Comparison of ENCODE assay signal across 8 mouse cellular contexts in genomic region chr9:107873137-107873536, GRCm38 (mm10). TPM values are rescaled to one million over a fixed set of nuclear protein-coding genes. Genes with fewer than 3 reads are reported as not detected.
A peak's percentile ranks its signal among the peaks of the same experiment; 100 is the strongest.
DNase-seq lines count a peak whose midpoint lies in the region; ATAC-seq and TF ChIP-seq lines count a peak whose summit lies in the region.

TSS of gene Rbm6 (minus strand) at chr9:107873237.

- H3K9ac ChIP-seq in lung, embryonic 14.5 days: peak within 1 kb of the TSS; percentile 96
- peak within 1 kb of the TSS; percentile 99 for H3K9ac ChIP-seq in embryonic facial prominence, embryonic 12.5 days
- H3K9ac ChIP-seq in heart, embryonic 14.5 days (ENCODE audit: low read length): peak within 1 kb of the TSS; percentile 99
- peak within 1 kb of the TSS; percentile 99 for H3K9ac ChIP-seq in neural tube, embryonic 12.5 days

- no peaks in the 10 kb centered on the region for H3K27me3 ChIP-seq in lung, embryonic 14.5 days (ENCODE audit: insufficient read depth, low read length)
- no peaks in the 10 kb centered on the region for H3K27me3 ChIP-seq in embryonic facial prominence, embryonic 12.5 days
- H3K27me3 ChIP-seq in heart, embryonic 14.5 days (ENCODE audit: control insufficient read depth, insufficient read depth, low read length): no peaks in the 10 kb centered on the region
- H3K27me3 ChIP-seq in neural tube, embryonic 12.5 days (replicated peaks): no peaks in the 10 kb centered on the region

- intact Hi-C loops in left cerebral cortex, postnatal 25 days (cut with DNase I): no loop called here

- no peaks in the 10 kb centered on the region for H3K9me3 ChIP-seq in lung, embryonic 14.5 days (ENCODE audit: low read depth, low read length)
- H3K9me3 ChIP-seq in embryonic facial prominence, embryonic 12.5 days: no peaks in the 10 kb centered on the region
- H3K9me3 ChIP-seq in heart, embryonic 14.5 days (ENCODE audit: control insufficient read depth, low read length): no peaks in the 10 kb centered on the region
- no peaks in the 10 kb centered on the region for H3K9me3 ChIP-seq in neural tube, embryonic 12.5 days

- 9% methylated on average over 14 of the region's 14 CpGs for WGBS in lung, embryonic 14.5 days
- WGBS in embryonic facial prominence, embryonic 12.5 days: 10% methylated on average over 14 of the region's 14 CpGs
- WGBS in heart, embryonic 14.5 days: 8% methylated on average over 14 of the region's 14 CpGs
- 13% methylated on average over 14 of the region's 14 CpGs for WGBS in neural tube, embryonic 12.5 days

- H3K4me3 ChIP-seq in lung, embryonic 14.5 days (ENCODE audit: low read depth, low read length): peak within 1 kb of the TSS; percentile 90
- peak within 1 kb of the TSS; percentile 99 for H3K4me3 ChIP-seq in embryonic facial prominence, embryonic 12.5 days
- peak within 1 kb of the TSS; percentile 74 to 79 for H3K4me3 ChIP-seq in heart, embryonic 14.5 days (ENCODE audit: control insufficient read depth in 1 of 2, insufficient read depth in 1 of 2, low read depth in 1 of 2, low read length in 2 of 2)
- peak within 1 kb of the TSS; percentile 98 for H3K4me3 ChIP-seq in neural tube, embryonic 12.5 days

- TF ChIP-seq CTCF in lung, embryonic 14.5 days (IDR thresholded peaks at IDR 0.05; ENCODE audit: low read depth): no peak

- H3K27ac ChIP-seq in lung, embryonic 14.5 days (ENCODE audit: low read depth): peak within 1 kb of the TSS; percentile 97
- H3K27ac ChIP-seq in embryonic facial prominence, embryonic 12.5 days: peak within 1 kb of the TSS; percentile 93
- H3K27ac ChIP-seq in heart, embryonic 14.5 days (replicated peaks in 1 of 2; ENCODE audit: control insufficient read depth in 1 of 2, insufficient read depth in 1 of 2, low read depth in 2 of 2, low read length in 2 of 2): peak within 1 kb of the TSS; percentile 83 to 93
- peak within 1 kb of the TSS; percentile 92 for H3K27ac ChIP-seq in neural tube, embryonic 12.5 days

- peak within 1 kb of the TSS; percentile 71 for H3K4me2 ChIP-seq in lung, embryonic 14.5 days
- peak within 1 kb of the TSS; percentile 73 for H3K4me2 ChIP-seq in embryonic facial prominence, embryonic 12.5 days (replicated peaks)
- H3K4me2 ChIP-seq in heart, embryonic 14.5 days (ENCODE audit: low read length): peak within 1 kb of the TSS; percentile 83
- peak within 1 kb of the TSS; percentile 70 for H3K4me2 ChIP-seq in neural tube, embryonic 12.5 days (replicated peaks)

- DNase-seq in lung, embryonic 14.5 days: no peak
- no peak for DNase-seq in lung, postnatal 25 days (ENCODE audit: low spot score)
- no peak for DNase-seq in left cerebral cortex, postnatal 25 days (ENCODE audit: low spot score in 2 of 2)
- no peak for DNase-seq in MN1 (ENCODE audit: low spot score)
- DNase-seq in urinary bladder, postnatal 36 days (ENCODE audit: low spot score in 2 of 2): no peak

- no peak for ATAC-seq in lung, embryonic 14.5 days (ENCODE audit: insufficient read depth)
- no peak for ATAC-seq in embryonic facial prominence, embryonic 12.5 days (ENCODE audit: insufficient number of reproducible peaks, insufficient read depth, low FRiP score, low TSS enrichment)
- ATAC-seq in heart, embryonic 14.5 days (ENCODE audit: insufficient number of reproducible peaks, insufficient read depth, low FRiP score, low read depth): no peak
- ATAC-seq in neural tube, embryonic 12.5 days (ENCODE audit: low FRiP score, low read depth): no peak

- no peaks in the 10 kb centered on the region for H3K36me3 ChIP-seq in lung, embryonic 14.5 days (ENCODE audit: insufficient read depth)
- 0 out of 2 replicates have a peak, but pooled peaks cover 4% of the 10 kb centered on the region for H3K36me3 ChIP-seq in embryonic facial prominence, embryonic 12.5 days
- H3K36me3 ChIP-seq in heart, embryonic 14.5 days (ENCODE audit: control insufficient read depth, insufficient read depth, low read length): peaks cover 11% of the 10 kb centered on the region
- peaks cover 3% of the 10 kb centered on the region; the same call in 1 of the 2 replicates for H3K36me3 ChIP-seq in neural tube, embryonic 12.5 days

- peaks cover 8% of the 10 kb centered on the region; the same call in 1 of the 2 replicates for H3K4me1 ChIP-seq in lung, embryonic 14.5 days (ENCODE audit: insufficient read depth)
- H3K4me1 ChIP-seq in embryonic facial prominence, embryonic 12.5 days: peaks cover 7% of the 10 kb centered on the region; the same call in 1 of the 2 replicates
- 0 out of 4 replicates have a peak, but pooled peaks cover 0 to 16% of the 10 kb centered on the region in 2 experiments for H3K4me1 ChIP-seq in heart, embryonic 14.5 days (ENCODE audit: control insufficient read depth in 2 of 2, insufficient read depth in 2 of 2, low read length in 2 of 2)
- H3K4me1 ChIP-seq in neural tube, embryonic 12.5 days: peaks cover 9% of the 10 kb centered on the region

RNA-seq across cellular contexts. Expression of gene Rbm6, which starts in this region (rescaled TPM):
- polyA plus RNA-seq in lung, embryonic 14.5 days (2014; fragmentation: Nextera tagmentation; extraction: Ambion mirVana): 73.2 and 74.4 TPM in 2 replicates
- 103 and 110 TPM in 2 replicates for polyA plus RNA-seq in embryonic facial prominence, embryonic 12.5 days (2016; fragmentation: Nextera tagmentation; extraction: Ambion mirVana)
- polyA plus RNA-seq in heart, embryonic 14.5 days (2014; fragmentation: Nextera tagmentation; extraction: Ambion mirVana): 41.5 and 42.8 TPM in 2 replicates
- 10 to 100 TPM; 57.0 to 65.0 TPM for total RNA-seq in left cerebral cortex, postnatal 25 days (2021)
- polyA plus RNA-seq in neural tube, embryonic 12.5 days (2016; fragmentation: Nextera tagmentation; extraction: Ambion mirVana): 121 TPM in 2 replicates
